Mouse (Mus musculus): ENCODE results near the gene Six6. TPM values are rescaled to one million over a fixed set of nuclear protein-coding genes. Genes with fewer than 3 reads are reported as not detected.

The Six6 gene
- total RNA-seq, 2 experiments from 2014 or later = 0.10 TPM; not detected in 1

- intact Hi-C loops (cut with DNase I) = no loop called here
- DNase-seq = no peak
Measured at GRCm38 (mm10) chr12:72954906-72955305, 15.2 kb downstream of the Six6 start.

GRCm38 (mm10) chr12:72957829-72958424 lies 18.2 kb downstream of the Six6 start:
- no peak for DNase-seq

GRCm38 (mm10) chr12:72958446-72958845 lies 18.8 kb downstream of the Six6 start:
- intact Hi-C loops (cut with DNase I) = no loop called here
- peak; percentile 47 for DNase-seq

More at GRCm38 (mm10) chr12:72957829-72958424, 18.2 kb downstream of the Six6 start:
- intact Hi-C loops (cut with DNase I) = no loop called here

GRCm38 (mm10) chr12:72962761-72963160 lies 23.1 kb downstream of the Six6 start:
- DNase-seq = no peak
- intact Hi-C loops (cut with DNase I) = no loop called here

GRCm38 (mm10) chr12:72967541-72967940 lies 27.8 kb downstream of the Six6 start:
- intact Hi-C loops (cut with DNase I) = no loop called here
- no peak for DNase-seq

GRCm38 (mm10) chr12:72970620-72971019 lies 30.9 kb downstream of the Six6 start:
- intact Hi-C loops (cut with DNase I) = no loop called here
- no peak for DNase-seq

DNA sequence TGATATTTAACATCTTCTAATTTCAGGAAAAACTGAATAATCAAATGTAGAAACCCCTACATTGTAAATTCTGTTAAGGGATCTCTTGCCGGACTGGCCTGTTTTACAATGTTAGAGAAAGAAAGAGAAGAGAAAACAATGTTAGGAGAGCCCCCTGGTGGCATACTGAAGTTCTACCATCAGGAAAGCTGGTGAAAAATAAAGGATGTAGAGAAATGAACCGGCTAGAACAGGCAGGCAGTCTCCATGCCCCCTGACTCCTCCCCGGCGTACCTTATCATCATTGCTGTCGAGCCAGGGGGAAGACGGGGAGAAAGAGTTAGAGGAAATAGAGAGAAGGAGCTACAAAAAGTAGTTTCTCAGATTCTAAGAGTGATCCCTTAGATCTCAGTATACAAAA lies 33.5 kb downstream of the Six6 start:
- intact Hi-C loops (cut with DNase I) = no loop called here
- peak; percentile 52 for DNase-seq

DNA sequence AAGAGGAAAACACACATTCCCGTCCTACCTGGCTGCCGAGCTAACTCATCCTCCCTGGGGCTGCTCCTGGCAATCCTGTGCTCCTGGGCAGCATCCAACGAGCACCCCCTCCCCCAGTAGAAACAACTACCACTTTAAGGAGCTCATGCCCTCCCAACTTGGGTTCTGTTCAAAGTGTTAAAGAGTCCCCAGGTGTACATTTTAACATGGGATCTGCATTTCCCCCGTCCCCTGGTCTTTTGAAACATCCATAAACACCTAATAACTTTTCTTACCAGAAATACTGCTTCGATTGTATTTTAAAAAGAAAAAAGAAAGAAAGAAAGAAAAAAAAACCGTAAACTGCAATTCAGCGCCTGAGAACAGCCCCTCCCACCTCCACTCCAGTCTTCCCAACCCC lies 36.5 kb downstream of the Six6 start:
- DNase-seq = no peak
- intact Hi-C loops (cut with DNase I) = loop anchor here (2.0 kb wide), 1 partner anchor 129 kb away; no protein-coding TSS in a partner anchor

- intact Hi-C loops (cut with DNase I) = loop anchor here (2.0 kb wide), 1 partner anchor 130 kb away; no protein-coding TSS in a partner anchor
- peak; percentile 75 for DNase-seq
Measured at GRCm38 (mm10) chr12:72976718-72977117, 37.0 kb downstream of the Six6 start.

- intact Hi-C loops (cut with DNase I) = loop anchor here (2.0 kb wide), 1 partner anchor 131 kb away; no protein-coding TSS in a partner anchor
Measured at GRCm38 (mm10) chr12:72977851-72978250, 38.2 kb downstream of the Six6 start.

DNA sequence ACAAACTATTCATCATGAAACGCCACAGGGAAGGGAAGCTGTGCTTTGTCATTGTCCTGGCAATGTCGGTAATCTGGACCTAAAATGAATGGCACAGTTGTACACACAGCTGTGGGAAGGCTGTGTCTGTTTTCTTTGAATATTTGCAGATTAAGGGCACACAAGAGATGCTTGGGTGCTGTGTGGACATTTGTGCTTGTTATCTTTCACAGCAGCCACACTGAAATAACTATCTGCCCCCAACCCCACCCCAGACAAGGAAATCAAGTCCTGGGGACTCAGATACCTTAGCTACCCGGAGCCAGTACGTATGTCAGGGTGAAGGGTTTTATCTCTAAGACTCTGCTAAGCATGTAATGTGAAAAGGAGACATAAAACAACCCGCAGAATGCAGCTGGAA lies 39.5 kb downstream of the Six6 start:
- intact Hi-C loops (cut with DNase I) = no loop called here
- no peak for DNase-seq

More at GRCm38 (mm10) chr12:72977851-72978250, 38.2 kb downstream of the Six6 start:
- no peak for DNase-seq

DNA sequence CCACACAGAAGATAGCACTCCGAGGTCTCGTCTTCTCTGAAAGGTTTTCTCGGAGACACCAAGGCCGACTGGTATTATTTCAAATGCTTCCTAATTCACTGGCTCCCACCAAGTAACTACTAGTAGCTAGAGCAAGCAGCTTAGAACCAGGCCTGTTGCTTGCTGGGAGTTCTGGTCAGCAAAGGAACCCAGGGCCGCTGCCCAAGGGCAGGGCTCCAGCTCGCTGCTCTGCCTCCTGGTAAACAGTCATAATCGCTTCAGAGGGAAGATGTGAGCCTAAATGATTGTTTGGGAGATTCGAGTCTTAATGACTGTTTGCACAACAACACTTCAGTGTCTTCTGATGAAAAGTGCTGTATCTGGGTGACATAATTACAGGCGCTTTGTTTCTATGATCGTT lies 42.9 kb downstream of the Six6 start:
- no peak for DNase-seq

GRCm38 (mm10) chr12:72983071-72983857 lies 43.6 kb downstream of the Six6 start:
- intact Hi-C loops (cut with DNase I) = no loop called here
- no peak for DNase-seq

More for the DNA sequence above, 42.9 kb downstream of the Six6 start:
- intact Hi-C loops (cut with DNase I) = no loop called here

Other genes starting within 250 kb of the Six6 start
- gene Ppm1a, start 182.4 kb upstream of the Six6 start, total RNA-seq (2021) = 100 to 1,000 TPM; 234 to 247 TPM
- 1 to 10 TPM; 5.8 to 7.8 TPM for gene 4930447C04Rik, start 882 bp downstream of the Six6 start, total RNA-seq (2021)
- under 1 TPM; 0.66 to 0.87 TPM for gene Six1, start 114.0 kb downstream of the Six6 start, total RNA-seq (2021)
- under 1 TPM; 0.34 to 0.38 TPM for gene Six4, start 173.6 kb downstream of the Six6 start, total RNA-seq (2021)
- 10 to 100 TPM; 15.6 to 16.5 TPM for gene Mnat1, start 183.8 kb downstream of the Six6 start, total RNA-seq (2021)

Data from left cerebral cortex, postnatal 4 days (tissue).